Mouse (Mus musculus): Measurements from ENCODE around the gene Snd1. TPM values are rescaled to one million over a fixed set of nuclear protein-coding genes. Genes with fewer than 3 reads are reported as not detected.

The Snd1 gene
- polyA plus RNA-seq, 2 experiments = 31.5 to 43.2 TPM

- Histone ChIP-seq H3K9ac (replicated peaks) (no peak overlapping the region), H3K4me1 (replicated peaks; ENCODE audit: control insufficient read depth in 2 of 2, insufficient read depth in 2 of 2, low read length in 1 of 2) (peaks cover 0 to 6% of the 10 kb centered on the region in 2 experiments; a peak in 2 of 4 replicates), H3K4me2 (ENCODE audit: low read depth) (no peak overlapping the region), H3K36me3 (replicated peaks; ENCODE audit: control insufficient read depth, insufficient read depth, low read depth) (no peaks in the 10 kb centered on the region), H3K27ac (no peak overlapping the region), H3K9me3 (ENCODE audit: control insufficient read depth, low read length) (no peaks in the 10 kb centered on the region), H3K27me3 (ENCODE audit: control insufficient read depth, insufficient read depth, low read length) (no peaks in the 10 kb centered on the region), H3K4me3 (ENCODE audit: insufficient read depth in 1 of 2, low read depth in 2 of 2, low read length in 2 of 2) (no peak overlapping the region)
- ATAC-seq (ENCODE audit: insufficient read depth) (no peak), DNase-seq (ENCODE audit: low read depth in 3 of 3, low spot score in 3 of 3) (no peak)
- WGBS (ENCODE audit: insufficient replicate concordance) = 68% methylated on average over 7 of the region's 7 CpGs
- TF ChIP-seq EP300 (IDR thresholded peaks at IDR 0.05; ENCODE audit: low read depth) (no peak), CTCF (IDR thresholded peaks at IDR 0.05; ENCODE audit: low read depth) (no peak)
These were observed 377.4 kb downstream of the Snd1 start for GRCm38 (mm10) chr6:28852342-28852741.

DNA sequence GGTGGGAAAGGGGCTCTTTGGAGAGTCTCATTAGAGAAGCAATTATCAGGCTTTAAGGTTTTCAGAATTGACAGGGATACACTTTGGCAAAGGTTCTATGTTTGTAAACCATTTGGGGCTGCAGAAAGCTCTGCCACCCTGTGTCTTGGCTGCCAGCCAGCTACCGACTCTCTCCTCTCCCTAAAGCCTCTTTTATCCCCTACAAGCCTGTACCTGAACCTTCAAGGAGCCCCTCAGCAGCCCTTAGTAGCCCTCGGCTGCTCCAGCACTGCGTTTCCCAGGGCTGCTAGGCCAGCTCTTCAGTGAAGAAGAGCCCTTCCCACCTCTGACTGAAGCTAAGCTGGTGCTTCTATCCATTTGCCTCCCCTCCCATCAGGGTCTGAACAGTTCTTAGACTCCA lies 378.2 kb downstream of the Snd1 start:
- no peak overlapping the region for H3K4me3 ChIP-seq (ENCODE audit: insufficient read depth in 1 of 2, low read depth in 2 of 2, low read length in 2 of 2)
- H3K27ac ChIP-seq = no peak overlapping the region
- no peaks in the 10 kb centered on the region for H3K27me3 ChIP-seq (ENCODE audit: control insufficient read depth, insufficient read depth, low read length)
- ATAC-seq (ENCODE audit: insufficient read depth) (no peak), DNase-seq (ENCODE audit: low read depth in 3 of 3, low spot score in 3 of 3) (no peak)
- no peak overlapping the region for H3K4me2 ChIP-seq (ENCODE audit: low read depth)
- H3K36me3 ChIP-seq (replicated peaks; ENCODE audit: control insufficient read depth, insufficient read depth, low read depth) = no peaks in the 10 kb centered on the region
- no peaks in the 10 kb centered on the region for H3K9me3 ChIP-seq (ENCODE audit: control insufficient read depth, low read length)
- 65% methylated on average over 3 of the region's 3 CpGs for WGBS (ENCODE audit: insufficient replicate concordance)
- TF ChIP-seq EP300 (IDR thresholded peaks at IDR 0.05; ENCODE audit: low read depth) = no peak
- no peak for TF ChIP-seq CTCF (IDR thresholded peaks at IDR 0.05; ENCODE audit: low read depth)
- H3K9ac ChIP-seq (replicated peaks) = no peak overlapping the region
- H3K4me1 ChIP-seq (replicated peaks; ENCODE audit: control insufficient read depth in 2 of 2, insufficient read depth in 2 of 2, low read length in 1 of 2) = peaks cover 0 to 11% of the 10 kb centered on the region in 2 experiments; a peak in 2 of 4 replicates

GRCm38 (mm10) chr6:28853654-28854053 lies 378.7 kb downstream of the Snd1 start:
- 71% methylated on average over 2 of the region's 2 CpGs for WGBS (ENCODE audit: insufficient replicate concordance)
- no peak overlapping the region for H3K4me3 ChIP-seq (ENCODE audit: insufficient read depth in 1 of 2, low read depth in 2 of 2, low read length in 2 of 2)
- no peaks in the 10 kb centered on the region for H3K27me3 ChIP-seq (ENCODE audit: control insufficient read depth, insufficient read depth, low read length)
- TF ChIP-seq CTCF (IDR thresholded peaks at IDR 0.05; ENCODE audit: low read depth) (no peak), EP300 (IDR thresholded peaks at IDR 0.05; ENCODE audit: low read depth) (no peak)
- H3K4me2 ChIP-seq (ENCODE audit: low read depth) = no peak overlapping the region
- no peaks in the 10 kb centered on the region for H3K36me3 ChIP-seq (replicated peaks; ENCODE audit: control insufficient read depth, insufficient read depth, low read depth)
- H3K27ac ChIP-seq = no peak overlapping the region
- H3K4me1 ChIP-seq (replicated peaks; ENCODE audit: control insufficient read depth in 2 of 2, insufficient read depth in 2 of 2, low read length in 1 of 2) = peaks cover 0 to 11% of the 10 kb centered on the region in 2 experiments; a peak in 2 of 4 replicates
- no peak for ATAC-seq (ENCODE audit: insufficient read depth)
- no peak for DNase-seq (ENCODE audit: low read depth in 3 of 3, low spot score in 3 of 3)
- no peak overlapping the region for H3K9ac ChIP-seq (replicated peaks)
- H3K9me3 ChIP-seq (ENCODE audit: control insufficient read depth, low read length) = no peaks in the 10 kb centered on the region

- no peak overlapping the region for H3K27ac ChIP-seq
- H3K9ac ChIP-seq (replicated peaks) = no peak overlapping the region
- ATAC-seq (ENCODE audit: insufficient read depth) = no peak
- 79% methylated on average over 8 of the region's 8 CpGs for WGBS (ENCODE audit: insufficient replicate concordance)
- H3K36me3 ChIP-seq (replicated peaks; ENCODE audit: control insufficient read depth, insufficient read depth, low read depth) = no peaks in the 10 kb centered on the region
- H3K4me3 ChIP-seq (ENCODE audit: insufficient read depth in 1 of 2, low read depth in 2 of 2, low read length in 2 of 2) = no peak overlapping the region
- H3K27me3 ChIP-seq (ENCODE audit: control insufficient read depth, insufficient read depth, low read length) = no peaks in the 10 kb centered on the region
- no peak for TF ChIP-seq EP300 (IDR thresholded peaks at IDR 0.05; ENCODE audit: low read depth)
- no peak for TF ChIP-seq CTCF (IDR thresholded peaks at IDR 0.05; ENCODE audit: low read depth)
- no peak for DNase-seq (ENCODE audit: low read depth in 3 of 3, low spot score in 3 of 3)
- peaks cover 0 to 11% of the 10 kb centered on the region in 2 experiments; a peak in 2 of 4 replicates for H3K4me1 ChIP-seq (replicated peaks; ENCODE audit: control insufficient read depth in 2 of 2, insufficient read depth in 2 of 2, low read length in 1 of 2)
- H3K4me2 ChIP-seq (ENCODE audit: low read depth) = no peak overlapping the region
- H3K9me3 ChIP-seq (ENCODE audit: control insufficient read depth, low read length) = no peaks in the 10 kb centered on the region
These were observed 379.7 kb downstream of the Snd1 start for GRCm38 (mm10) chr6:28854598-28854997.

GRCm38 (mm10) chr6:28855442-28855841 lies 380.5 kb downstream of the Snd1 start:
- TF ChIP-seq EP300 (IDR thresholded peaks at IDR 0.05; ENCODE audit: low read depth) = no peak
- no peaks in the 10 kb centered on the region for H3K36me3 ChIP-seq (replicated peaks; ENCODE audit: control insufficient read depth, insufficient read depth, low read depth)
- no peak overlapping the region for H3K4me3 ChIP-seq (ENCODE audit: insufficient read depth in 1 of 2, low read depth in 2 of 2, low read length in 2 of 2)
- 61% methylated on average over 3 of the region's 3 CpGs for WGBS (ENCODE audit: insufficient replicate concordance)
- no peak overlapping the region for H3K27ac ChIP-seq
- DNase-seq (ENCODE audit: low read depth in 3 of 3, low spot score in 3 of 3) = no peak
- no peaks in the 10 kb centered on the region for H3K9me3 ChIP-seq (ENCODE audit: control insufficient read depth, low read length)
- ATAC-seq (ENCODE audit: insufficient read depth) = no peak
- no peak overlapping the region for H3K9ac ChIP-seq (replicated peaks)
- H3K27me3 ChIP-seq (ENCODE audit: control insufficient read depth, insufficient read depth, low read length) = no peaks in the 10 kb centered on the region
- peaks cover 0 to 11% of the 10 kb centered on the region in 2 experiments; a peak in 2 of 4 replicates for H3K4me1 ChIP-seq (replicated peaks; ENCODE audit: control insufficient read depth in 2 of 2, insufficient read depth in 2 of 2, low read length in 1 of 2)
- no peak overlapping the region for H3K4me2 ChIP-seq (ENCODE audit: low read depth)

All from liver, embryonic 14.5 days (tissue).